Mouse (Mus musculus): ENCODE data around the gene Gm20388. TPM values are rescaled to one million over a fixed set of nuclear protein-coding genes. Genes with fewer than 3 reads are reported as not detected.
A peak's percentile ranks its signal among the peaks of the same experiment; 100 is the strongest.
"Not testable (repeated sequence)": the region's sequence is repeated elsewhere in the genome, so short reads cannot be mapped to it uniquely, and the experiment has no call there.

The Gm20388 gene
- total RNA-seq, 2 experiments from 2014 or later, result 8.8 TPM

DNA sequence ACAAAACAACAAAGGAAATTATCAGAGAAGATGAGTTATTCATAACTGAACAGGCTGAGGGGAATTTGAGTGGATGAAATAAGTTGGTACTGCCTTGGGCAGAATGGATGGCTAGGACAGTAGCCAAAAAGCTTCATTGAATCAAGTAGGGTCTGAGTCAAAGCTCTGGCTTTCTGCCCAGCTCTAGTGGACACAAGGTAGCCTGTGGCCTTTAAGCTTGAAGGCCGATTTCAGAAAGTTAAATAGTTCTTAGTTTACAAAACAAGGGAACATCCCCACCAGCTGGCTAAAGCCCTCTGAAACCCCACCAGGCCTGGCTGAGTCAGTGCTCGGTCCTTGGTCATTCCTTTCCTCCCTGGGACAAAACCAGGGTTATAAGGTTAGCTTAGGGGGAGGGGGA, 3606.0 kb downstream of the Gm20388 start:
- no peak for DNase-seq (ENCODE audit: extremely low spot score in 1 of 2, low spot score in 1 of 2)

DNA sequence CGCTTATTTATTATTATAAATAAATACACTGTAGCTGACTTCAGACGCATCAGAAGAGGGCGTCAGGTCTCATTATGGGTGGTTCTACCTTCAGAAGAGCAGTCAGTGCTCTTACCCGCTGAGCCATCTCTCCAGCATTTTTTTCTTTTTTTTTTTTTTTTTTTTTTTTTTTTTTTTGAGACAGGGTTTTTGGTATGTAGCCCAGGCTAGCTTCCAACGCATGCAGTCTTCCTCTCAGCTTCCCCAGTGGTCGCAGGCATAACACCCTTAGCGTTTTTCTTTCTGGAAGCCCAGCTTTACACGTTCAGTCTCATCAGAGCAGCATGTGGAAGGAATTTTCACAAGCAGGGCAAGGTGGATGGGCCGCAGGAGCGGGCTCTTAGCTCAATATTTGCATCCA, 3607.5 kb downstream of the Gm20388 start:
- no peak for DNase-seq (ENCODE audit: extremely low spot score in 1 of 2, low spot score in 1 of 2)

GRCm38 (mm10) chr8:123518667-123519066, 3608.0 kb downstream of the Gm20388 start, which contains the start of gene Gas8:
Gas8 (plus strand) TSS chr8:123518834.
- peak; percentile 66 to 73 for DNase-seq (ENCODE audit: extremely low spot score in 1 of 2, low spot score in 1 of 2)

- DNase-seq (ENCODE audit: extremely low spot score in 1 of 2, low spot score in 1 of 2), result not testable (repeated sequence)
These were observed 3609.4 kb downstream of the Gm20388 start for GRCm38 (mm10) chr8:123520048-123520447.

DNA sequence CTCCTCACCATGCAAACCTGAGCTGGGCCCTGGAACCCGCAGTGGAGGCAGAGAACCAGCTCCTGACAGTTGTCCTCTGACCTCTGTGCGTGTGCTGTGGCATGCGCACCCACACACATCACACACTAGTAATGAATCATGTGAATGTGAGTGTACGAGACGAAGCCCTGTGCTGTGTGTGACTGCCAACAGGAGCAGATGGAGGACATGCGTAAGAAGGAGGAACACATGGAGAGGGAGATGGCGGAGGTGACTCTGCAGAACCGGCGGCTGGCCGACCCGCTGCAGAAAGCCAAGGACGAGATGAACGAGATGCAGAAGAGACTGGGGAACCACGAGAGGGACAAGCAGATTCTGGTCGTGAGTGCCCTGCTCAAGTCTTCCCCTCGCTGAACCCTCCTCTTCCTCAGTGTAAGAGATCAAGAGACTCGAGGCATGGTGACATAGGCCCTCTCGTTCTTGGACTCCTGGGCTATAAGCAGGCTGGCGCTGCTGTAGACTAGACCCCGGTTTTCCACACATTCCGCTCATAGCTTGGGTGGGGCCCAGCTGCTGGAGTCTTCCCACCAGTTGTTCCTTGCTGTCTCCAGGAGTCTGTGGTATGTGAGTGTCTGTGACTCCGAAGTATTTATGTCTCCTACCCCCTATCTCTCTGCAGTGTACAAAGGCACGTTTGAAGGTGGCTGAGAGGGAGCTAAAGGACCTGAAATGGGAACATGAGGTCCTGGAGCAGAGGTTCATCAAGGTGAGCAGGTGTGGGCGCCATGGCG, 3617.3 kb downstream of the Gm20388 start:
- DNase-seq (ENCODE audit: extremely low spot score in 1 of 2, low spot score in 1 of 2), result no peak

DNA sequence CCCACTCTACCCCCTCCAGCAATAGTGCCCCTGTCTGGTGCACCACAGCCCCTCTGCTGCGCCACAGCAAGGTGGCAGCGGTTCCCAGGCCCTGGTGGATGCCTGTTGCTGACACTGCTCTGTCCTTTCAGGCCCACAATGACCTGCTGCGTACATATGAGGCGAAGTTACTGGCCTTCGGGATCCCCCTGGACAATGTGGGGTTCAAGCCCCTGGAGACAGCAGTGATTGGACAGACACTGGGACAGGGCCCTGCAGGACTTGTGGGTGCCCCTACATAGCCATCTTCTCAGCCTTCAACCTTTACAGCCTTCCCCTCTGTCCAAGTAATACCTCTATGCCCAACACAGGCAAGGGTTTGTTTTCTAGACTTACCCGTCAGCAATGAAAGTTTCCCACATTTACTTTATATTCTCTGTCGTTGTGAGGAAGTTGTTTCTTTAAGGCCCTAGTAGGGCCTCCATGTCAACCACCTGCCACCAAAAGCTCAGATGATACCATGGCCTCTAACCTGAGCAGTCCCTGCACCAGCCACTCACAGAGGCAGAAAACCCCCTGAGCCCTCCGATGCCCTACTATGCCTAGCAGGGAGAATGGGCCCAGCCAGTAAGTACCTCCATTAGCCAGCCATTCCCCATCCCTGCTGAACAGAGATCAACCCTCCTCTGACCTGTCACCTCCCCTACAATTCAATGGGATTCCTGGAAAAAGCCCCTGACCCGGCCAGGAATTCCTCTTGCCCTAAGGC, 3625.8 kb downstream of the Gm20388 start:
- no peak for DNase-seq (ENCODE audit: extremely low spot score in 1 of 2, low spot score in 1 of 2)

DNA sequence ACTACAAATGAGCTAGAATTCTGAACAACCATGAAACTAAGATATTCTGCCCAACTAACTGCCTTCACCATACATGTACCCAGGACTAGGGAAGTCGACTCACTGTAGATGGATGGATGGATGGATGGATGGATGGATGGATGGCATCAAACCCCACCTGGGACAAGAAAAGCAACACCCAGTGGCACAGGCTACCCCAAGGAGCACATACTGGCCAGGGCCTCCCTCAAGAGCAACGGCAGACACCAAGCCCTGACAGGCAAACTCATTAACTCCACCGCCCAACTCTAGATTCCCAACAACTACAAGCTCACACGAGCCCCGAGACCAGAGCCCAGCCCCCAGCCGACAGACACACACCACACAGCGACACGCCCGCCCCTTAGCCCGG, 3626.3 kb downstream of the Gm20388 start:
- DNase-seq (ENCODE audit: extremely low spot score in 1 of 2, low spot score in 1 of 2), result no peak

DNA sequence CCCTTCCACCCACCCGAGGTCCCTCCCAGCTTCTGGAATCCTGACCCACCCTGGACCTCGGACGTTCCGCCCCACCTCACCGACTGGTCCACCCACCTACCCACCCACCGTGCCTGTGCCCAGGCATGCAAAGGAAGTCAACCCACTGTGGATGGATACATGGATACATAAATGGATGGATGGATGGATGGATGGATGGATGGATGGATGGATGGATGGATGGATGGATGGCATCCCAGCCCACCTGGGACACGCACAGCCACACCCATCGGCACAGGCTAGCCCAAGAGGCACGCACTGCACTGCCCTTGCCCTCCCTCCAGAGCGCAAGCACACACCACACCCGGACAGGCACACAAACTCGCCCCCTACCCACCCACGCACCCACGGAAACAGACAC, 3627.0 kb downstream of the Gm20388 start:
- not testable (repeated sequence) for DNase-seq (ENCODE audit: extremely low spot score in 1 of 2, low spot score in 1 of 2)

DNA sequence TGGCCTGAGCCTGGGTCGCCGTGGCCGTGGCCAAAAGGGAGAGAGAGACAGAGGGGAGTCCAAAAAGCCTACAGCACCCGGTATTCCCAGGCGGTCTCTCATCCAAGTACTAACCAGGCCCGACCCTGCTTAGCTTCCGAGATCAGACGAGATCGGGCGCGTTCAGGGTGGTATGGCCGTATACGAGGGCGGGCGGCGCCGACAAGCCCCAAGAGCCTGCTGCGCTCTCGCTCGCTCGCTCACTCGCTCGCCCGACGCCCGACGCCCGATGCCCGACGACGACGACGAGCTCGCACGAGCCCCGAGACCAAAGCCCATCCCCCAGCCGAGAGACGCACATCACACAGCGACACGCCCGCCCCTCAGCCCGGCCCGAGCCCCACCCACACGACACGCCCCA, 3653.6 kb downstream of the Gm20388 start:
- DNase-seq (ENCODE audit: extremely low spot score in 1 of 2, low spot score in 1 of 2), result not testable (repeated sequence)

DNA sequence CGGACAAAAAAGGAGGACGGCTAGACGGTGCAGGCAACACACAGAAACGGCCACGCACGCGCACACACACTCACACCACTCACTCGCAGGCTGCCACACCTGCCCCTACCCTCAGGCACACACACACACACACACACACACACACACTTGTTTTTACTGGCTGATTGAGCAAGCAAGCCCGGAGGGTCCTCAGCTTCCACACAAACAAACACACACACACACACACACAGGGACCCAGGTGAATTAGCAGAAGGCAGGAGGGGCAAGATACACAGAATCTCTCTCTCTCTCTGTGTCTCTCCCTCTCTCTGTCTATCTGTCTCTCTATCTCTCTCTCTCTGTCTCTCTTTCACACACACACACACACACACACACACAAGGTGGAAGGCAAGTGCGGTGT, 3664.7 kb downstream of the Gm20388 start:
- peak; percentile 6 to 11 for DNase-seq (ENCODE audit: extremely low spot score in 1 of 2, low spot score in 1 of 2)

DNA sequence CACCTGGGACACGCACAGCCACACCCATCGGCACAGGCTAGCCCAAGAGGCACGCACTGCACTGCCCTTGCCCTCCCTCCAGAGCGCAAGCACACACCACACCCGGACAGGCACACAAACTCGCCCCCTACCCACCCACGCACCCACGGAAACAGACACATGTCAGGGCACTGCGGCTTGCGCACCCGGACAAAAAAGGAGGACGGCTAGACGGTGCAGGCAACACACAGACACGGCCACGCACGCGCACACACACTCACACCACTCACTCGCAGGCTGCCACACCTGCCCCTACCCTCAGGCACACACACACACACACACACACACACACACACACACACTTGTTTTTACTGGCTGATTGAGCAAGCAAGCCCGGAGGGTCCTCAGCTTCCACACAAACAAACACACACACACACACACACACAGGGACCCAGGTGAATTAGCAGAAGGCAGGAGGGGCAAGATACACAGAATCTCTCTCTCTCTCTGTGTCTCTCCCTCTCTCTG, 3690.1 kb downstream of the Gm20388 start:
- DNase-seq (ENCODE audit: extremely low spot score in 1 of 2, low spot score in 1 of 2), result not testable (repeated sequence)

DNA sequence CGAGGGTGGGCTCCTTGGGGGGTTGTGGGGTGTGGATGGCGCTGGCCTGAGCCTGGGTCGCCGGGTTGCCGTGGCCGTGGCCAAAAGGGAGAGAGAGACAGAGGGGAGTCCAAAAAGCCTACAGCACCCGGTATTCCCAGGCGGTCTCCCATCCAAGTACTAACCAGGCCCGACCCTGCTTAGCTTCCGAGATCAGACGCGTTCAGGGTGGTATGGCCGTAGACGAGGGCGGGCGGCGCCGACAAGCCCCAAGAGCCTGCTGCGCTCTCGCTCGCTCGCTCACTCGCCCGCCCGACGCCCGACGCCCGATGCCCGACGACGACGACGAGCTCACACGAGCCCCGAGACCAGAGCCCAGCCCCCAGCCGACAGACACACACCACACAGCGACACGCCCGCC, 3690.8 kb downstream of the Gm20388 start:
- DNase-seq (ENCODE audit: extremely low spot score in 1 of 2, low spot score in 1 of 2), result not testable (repeated sequence)

DNA sequence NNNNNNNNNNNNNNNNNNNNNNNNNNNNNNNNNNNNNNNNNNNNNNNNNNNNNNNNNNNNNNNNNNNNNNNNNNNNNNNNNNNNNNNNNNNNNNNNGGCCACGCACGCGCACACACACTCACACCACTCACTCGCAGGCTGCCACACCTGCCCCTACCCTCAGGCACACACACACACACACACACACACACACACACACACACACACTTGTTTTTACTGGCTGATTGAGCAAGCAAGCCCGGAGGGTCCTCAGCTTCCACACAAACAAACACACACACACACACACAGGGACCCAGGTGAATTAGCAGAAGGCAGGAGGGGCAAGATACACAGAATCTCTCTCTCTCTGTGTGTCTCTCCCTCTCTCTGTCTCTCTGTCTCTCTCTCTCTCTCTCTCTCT, 3702.0 kb downstream of the Gm20388 start:
- not testable (repeated sequence) for DNase-seq (ENCODE audit: extremely low spot score in 1 of 2, low spot score in 1 of 2)

- DNase-seq (ENCODE audit: extremely low spot score in 1 of 2, low spot score in 1 of 2), result not testable (repeated sequence)
These were observed 3712.9 kb downstream of the Gm20388 start for GRCm38 (mm10) chr8:123623523-123623922.

GRCm38 (mm10) chr8:123624274-123624673, 3713.6 kb downstream of the Gm20388 start:
- DNase-seq (ENCODE audit: extremely low spot score in 1 of 2, low spot score in 1 of 2), result no peak

- DNase-seq (ENCODE audit: extremely low spot score in 1 of 2, low spot score in 1 of 2), result no peak
These were observed 3714.1 kb downstream of the Gm20388 start for GRCm38 (mm10) chr8:123624702-123625101.

DNA sequence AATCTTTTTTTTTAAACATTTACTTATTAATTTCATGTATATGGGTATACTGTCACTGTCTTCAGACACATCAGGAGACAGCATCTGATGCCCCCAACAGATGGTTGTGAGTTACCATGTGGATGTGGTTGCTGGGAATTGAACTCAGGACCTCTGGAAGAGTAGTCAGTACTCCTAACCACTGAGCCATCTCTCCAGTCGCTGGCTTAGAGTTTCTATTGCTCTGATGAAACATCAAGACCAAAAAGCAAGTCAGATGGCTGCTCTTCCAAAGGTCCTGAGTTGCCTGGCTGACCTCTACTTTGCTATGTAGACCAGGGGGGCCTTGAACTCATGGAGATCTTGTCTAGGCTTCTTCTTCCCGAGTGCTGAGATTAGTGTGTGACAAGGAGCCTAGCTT, 3715.1 kb downstream of the Gm20388 start:
- DNase-seq (ENCODE audit: extremely low spot score in 1 of 2, low spot score in 1 of 2), result no peak

DNA sequence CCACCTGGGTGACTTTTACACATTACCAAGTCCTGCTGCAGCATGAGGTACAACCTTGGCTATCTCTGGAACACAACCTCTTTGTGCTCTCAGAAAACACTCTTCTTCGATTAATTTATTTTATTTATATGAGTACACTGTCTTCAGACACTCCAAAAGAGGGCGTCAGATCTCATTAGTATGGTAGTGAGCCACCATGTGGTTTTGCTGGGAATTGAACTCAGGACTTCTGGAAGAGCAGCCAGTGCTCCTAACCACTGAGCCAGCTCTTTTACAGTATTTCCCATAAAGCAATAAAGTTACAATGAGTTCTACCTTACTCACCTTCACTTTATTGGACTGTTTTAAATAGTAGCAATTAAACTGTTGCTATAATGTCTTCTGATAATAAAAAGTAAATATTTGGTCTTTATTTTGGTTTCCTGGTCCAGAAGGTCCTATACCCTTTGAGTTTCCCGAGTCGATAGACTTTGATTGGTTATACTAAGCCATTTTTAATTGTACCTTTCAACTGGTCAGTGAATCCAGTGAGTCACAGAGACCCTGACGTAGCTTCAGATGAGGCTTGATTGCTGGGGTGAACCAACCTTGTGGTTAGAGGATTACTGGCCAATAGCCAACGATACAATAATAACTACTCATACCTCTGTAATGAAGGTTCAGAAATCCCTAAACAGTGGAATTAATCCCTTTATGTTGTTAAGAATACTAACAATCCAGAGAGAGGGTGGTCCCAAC, 3716.9 kb downstream of the Gm20388 start:
- DNase-seq (ENCODE audit: extremely low spot score in 1 of 2, low spot score in 1 of 2), result no peak

GRCm38 (mm10) chr8:123628253-123628967, 3717.8 kb downstream of the Gm20388 start:
- peak in 1 of 2 experiments; percentile 42 for DNase-seq (ENCODE audit: extremely low spot score in 1 of 2, low spot score in 1 of 2)
